Mouse (Mus musculus) midbrain, postnatal 0 days (tissue): ENCODE results near the gene Herpud1. TPM values are rescaled to one million over a fixed set of nuclear protein-coding genes. Genes with fewer than 3 reads are reported as not detected.

Experiments
- ATAC-seq: fragments of 200-750 bp; cut with Nextera tagmentation; 2 replicates; pipeline ENCODE4 v1.8.0; 2017; ENCODE audit warnings: moderate number of reproducible peaks, mild to moderate bottlenecking, moderate TSS enrichment, moderate library complexity; ENCODE audit not compliant: low FRiP score
- DNase-seq: peaks from one replicate; pipeline ENCODE4 v3.0.0-alpha.2; 2015; ENCODE audit warnings: low spot score
- H3K27ac ChIP-seq: fragments of 300-500 bp; sonication (generic); 2 replicates; pipeline ENCODE4 v1.5.1; 2014; ENCODE audit warnings: low read depth, mild to moderate bottlenecking, low read length, mixed read lengths
- H3K27me3 ChIP-seq: fragments of 300-500 bp; sonication (generic); 2 replicates; pipeline ENCODE4 v1.6.1; 2014; ENCODE audit warnings: low read length, control low read depth, mixed read lengths; ENCODE audit not compliant: insufficient read depth
- H3K36me3 ChIP-seq: fragments of 300-500 bp; sonication (generic); 2 replicates; pipeline ENCODE4 v1.6.1; 2014; ENCODE audit warnings: low read length, control low read depth, mixed read lengths; ENCODE audit not compliant: insufficient read depth
- H3K4me1 ChIP-seq: fragments of 300-500 bp; sonication (generic); 2 replicates; pipeline ENCODE4 v1.6.1; 2014; ENCODE audit warnings: mild to moderate bottlenecking, control low read depth, antibody characterized with exemption, low read length, mixed read lengths; ENCODE audit not compliant: insufficient read depth
- H3K4me2 ChIP-seq: fragments of 300-500 bp; sonication (generic); 2 replicates; pipeline ENCODE4 v1.6.1; 2014; ENCODE audit warnings: low read depth, mild to moderate bottlenecking, low read length, mixed read lengths; ENCODE audit not compliant: poor library complexity, severe bottlenecking
- H3K4me3 ChIP-seq: fragments of 300-500 bp; sonication (generic); 2 replicates; pipeline ENCODE4 v1.5.1; 2014; ENCODE audit warnings: low read depth, mild to moderate bottlenecking, low read length, moderate library complexity
- H3K9ac ChIP-seq: fragments of 300-500 bp; sonication (generic); replicated peaks from 2 replicates; pipeline ENCODE4 v1.6.1; 2014; ENCODE audit warnings: mild to moderate bottlenecking, low read length, moderate library complexity, mixed read lengths; ENCODE audit not compliant: poor library complexity, severe bottlenecking
- H3K9me3 ChIP-seq: fragments of 300-500 bp; sonication (generic); 2 replicates; pipeline ENCODE4 v1.6.1; 2016; ENCODE audit warnings: low read length, control low read depth
- CTCF ChIP-seq: IDR thresholded peaks from 2 replicates; pipeline ENCODE4 v1.5.1; 2016; ENCODE audit warnings: antibody characterized with exemption, mild to moderate bottlenecking
- WGBS: fragments of 180-500 bp; shearing (Covaris S2); extraction: QIAGEN DNeasy Blood & Tissue Kit; methylation state at CpG from one replicate; pipeline ENCODE4 v1.1.7; 2014; 5-methylcytosine and 5-hydroxymethylcytosine counted together
- polyA plus RNA-seq: library from polyadenylated mRNA; unstranded; fragments of >200 nt; fragmentation: Nextera tagmentation; extraction: Ambion mirVana; gene quantifications from 2 replicates; pipeline ENCODE4 v1.2.1, GENCODE M21; 2015
- total RNA-seq: library from RNA; depleted of rRNA; stranded (reverse); fragments of >200 nt; gene quantifications from 2 replicates; pipeline ENCODE4 v1.2.3, GENCODE M21; 2014

The Herpud1 gene
- total and polyA plus RNA-seq, 2 experiments from 2014 or later, result 80.4 to 87.1 TPM

DNA sequence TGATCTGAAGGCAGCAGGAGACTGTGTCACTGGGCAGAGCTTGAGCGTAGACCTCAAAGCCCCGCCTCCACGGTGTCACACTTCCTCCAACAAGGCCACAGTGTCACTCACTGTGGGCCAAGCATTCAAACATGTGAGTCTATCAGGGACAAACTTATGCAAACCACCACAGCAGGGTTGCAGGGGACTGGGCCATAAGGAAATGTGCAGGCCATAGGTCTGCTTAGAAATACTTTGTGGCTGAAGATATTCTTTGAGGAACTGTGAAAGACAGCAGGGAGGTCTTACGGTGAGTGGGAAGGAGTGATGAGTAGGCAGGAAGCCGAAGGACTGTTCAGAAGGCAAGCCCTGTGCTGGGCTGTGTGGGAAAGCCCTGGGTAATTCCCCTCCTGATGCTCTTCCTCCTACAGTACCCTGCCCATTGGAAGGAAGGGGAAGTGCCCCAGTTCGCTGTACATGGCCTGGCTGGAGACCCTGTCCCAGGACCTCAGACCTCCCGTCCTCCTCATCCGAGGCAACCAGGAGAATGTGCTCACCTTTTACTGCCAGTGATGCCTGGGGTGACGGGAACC, 20.7 kb upstream of the Herpud1 start:
- no peak overlapping the region for H3K4me2 ChIP-seq
- 91% methylated on average over 9 of the region's 9 CpGs for WGBS
- no peak overlapping the region for H3K27ac ChIP-seq
- DNase-seq (no peak), ATAC-seq (no peak)
- no peak overlapping the region for H3K4me3 ChIP-seq
- H3K4me1 ChIP-seq, result no peaks in the 10 kb centered on the region
- no peaks in the 10 kb centered on the region for H3K9me3 ChIP-seq
- H3K9ac ChIP-seq, result no peak overlapping the region
- no peaks in the 10 kb centered on the region for H3K36me3 ChIP-seq
- no peaks in the 10 kb centered on the region for H3K27me3 ChIP-seq
- no peak for TF ChIP-seq CTCF

- Histone ChIP-seq H3K4me1 (no peaks in the 10 kb centered on the region), H3K4me2 (no peak overlapping the region), H3K9me3 (no peaks in the 10 kb centered on the region), H3K27ac (no peak overlapping the region), H3K27me3 (no peaks in the 10 kb centered on the region), H3K36me3 (no peaks in the 10 kb centered on the region), H3K9ac (no peak overlapping the region), H3K4me3 (no peak overlapping the region)
- TF ChIP-seq CTCF, result no peak
- 88% methylated on average over 5 of the region's 5 CpGs for WGBS
- no peak for ATAC-seq
- DNase-seq, result no peak
Observed at GRCm38 (mm10) chr8:94370839-94371238, 15.4 kb upstream of the Herpud1 start.

DNA sequence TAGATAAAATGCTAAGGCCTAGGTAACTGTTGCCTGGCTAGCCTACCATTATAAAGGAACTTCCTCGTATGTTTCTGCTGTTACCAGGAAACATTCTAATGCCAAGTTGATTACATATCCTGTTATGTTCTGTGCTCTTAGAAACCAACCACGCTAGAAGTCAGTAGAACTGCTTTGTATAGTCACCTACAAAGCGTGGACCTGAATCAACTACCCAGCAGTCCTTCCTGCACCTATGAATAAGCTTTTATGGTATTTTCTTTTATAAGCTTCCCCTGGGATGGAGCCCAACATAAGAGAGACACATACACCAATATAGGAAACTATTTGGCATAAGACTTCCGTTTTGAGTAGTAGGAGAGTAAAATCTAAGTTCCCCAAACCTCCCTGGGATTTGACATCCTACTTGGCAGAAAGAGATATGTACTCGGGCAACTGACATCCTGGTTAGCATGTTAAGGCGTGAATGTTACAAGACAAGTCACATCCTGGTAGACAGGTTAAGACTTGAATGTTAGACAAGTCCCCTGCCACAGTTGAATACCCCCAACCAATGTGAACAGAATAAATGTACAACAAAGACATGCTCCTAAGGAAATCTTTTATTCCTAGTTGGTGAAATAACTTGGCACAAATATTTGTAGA, 13.2 kb upstream of the Herpud1 start:
- DNase-seq, result no peak
- Histone ChIP-seq H3K27ac (no peak overlapping the region), H3K9ac (no peak overlapping the region), H3K36me3 (no peaks in the 10 kb centered on the region), H3K4me2 (no peak overlapping the region), H3K4me1 (no peaks in the 10 kb centered on the region), H3K27me3 (no peaks in the 10 kb centered on the region), H3K9me3 (no peaks in the 10 kb centered on the region), H3K4me3 (no peak overlapping the region)
- TF ChIP-seq CTCF, result no peak
- ATAC-seq, result no peak
- 85% methylated on average over 6 of the region's 6 CpGs for WGBS

DNA sequence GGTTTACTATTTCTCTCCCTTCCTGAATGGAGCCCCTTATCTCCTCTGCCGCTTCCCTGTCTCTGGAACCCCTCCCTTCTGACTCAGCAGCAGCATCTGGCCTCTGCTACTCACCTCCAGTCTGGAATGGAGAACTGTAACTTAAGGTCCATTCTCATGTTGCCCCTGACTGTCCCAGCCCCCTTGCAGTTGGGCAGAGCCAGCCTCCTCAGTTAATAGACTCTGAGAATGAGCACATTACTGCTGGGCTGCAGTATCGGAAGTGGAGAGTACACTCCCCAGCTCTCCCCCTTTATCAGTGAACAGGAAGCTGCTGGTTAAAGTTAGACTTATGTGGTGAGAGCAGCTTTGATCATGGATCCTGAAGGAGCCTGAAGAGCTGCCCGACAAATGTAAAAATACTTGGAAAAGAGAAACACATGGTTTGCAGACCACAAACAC, 10.7 kb upstream of the Herpud1 start:
- Histone ChIP-seq H3K4me2 (no peak overlapping the region), H3K36me3 (no peaks in the 10 kb centered on the region), H3K27me3 (no peaks in the 10 kb centered on the region), H3K9me3 (no peaks in the 10 kb centered on the region), H3K4me1 (no peaks in the 10 kb centered on the region), H3K27ac (no peak overlapping the region), H3K9ac (no peak overlapping the region), H3K4me3 (no peak overlapping the region)
- ATAC-seq, result no peak
- 78% methylated on average over 3 of the region's 3 CpGs for WGBS
- TF ChIP-seq CTCF, result no peak
- DNase-seq, result no peak

DNA sequence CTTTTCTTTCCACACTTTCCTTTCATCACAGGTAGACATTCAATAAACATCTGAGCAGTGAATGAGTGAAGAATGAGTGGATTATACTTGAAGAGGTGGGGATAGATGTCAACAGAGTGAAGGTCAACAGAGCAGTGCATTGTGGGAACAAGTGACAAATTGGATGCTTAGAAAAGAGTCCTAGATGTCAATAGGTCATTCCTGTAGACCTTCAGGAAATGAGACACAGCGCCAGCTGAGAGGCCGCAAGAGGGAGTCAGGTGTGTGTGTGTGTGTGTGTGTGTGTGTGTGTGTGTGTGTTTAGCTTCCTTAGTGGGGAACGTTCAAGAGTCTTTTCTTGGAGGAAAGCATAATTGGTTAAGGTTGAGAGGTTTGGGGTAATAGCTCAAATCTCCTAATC, 10.1 kb upstream of the Herpud1 start:
- no peak overlapping the region for H3K9ac ChIP-seq
- 88% methylated on average over 3 of the region's 3 CpGs for WGBS
- ATAC-seq, result no peak

DNA sequence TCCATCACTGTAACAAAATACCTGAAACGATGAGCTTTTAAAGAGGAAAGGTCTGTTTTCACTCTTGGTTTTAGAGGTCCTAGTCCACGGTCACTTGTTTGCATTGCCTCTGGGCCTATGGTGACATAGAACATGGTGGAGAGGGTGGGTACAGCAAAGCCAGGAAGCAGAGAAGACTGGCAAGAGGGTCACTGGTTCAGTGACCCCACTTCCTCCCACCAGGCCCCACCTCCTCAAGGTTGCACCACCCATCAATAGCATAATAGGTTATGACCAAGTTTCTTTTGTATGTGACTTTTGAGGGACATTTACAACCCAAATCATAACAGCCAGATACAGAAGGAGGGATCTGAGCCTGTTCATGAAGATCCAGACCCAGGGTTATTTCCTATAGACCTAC, 9.7 kb upstream of the Herpud1 start:
- DNase-seq, result no peak
- Histone ChIP-seq H3K27me3 (no peaks in the 10 kb centered on the region), H3K36me3 (no peaks in the 10 kb centered on the region), H3K27ac (no peak overlapping the region), H3K4me2 (no peak overlapping the region), H3K4me1 (no peaks in the 10 kb centered on the region), H3K4me3 (no peak overlapping the region), H3K9me3 (no peaks in the 10 kb centered on the region), H3K9ac (no peak overlapping the region)
- WGBS, result 97% methylated on average over 2 of the region's 2 CpGs
- ATAC-seq, result no peak
- no peak for TF ChIP-seq CTCF

More for the DNA sequence above, 10.1 kb upstream of the Herpud1 start:
- DNase-seq, result no peak
- H3K36me3 ChIP-seq, result no peaks in the 10 kb centered on the region
- H3K4me2 ChIP-seq, result no peak overlapping the region
- no peak overlapping the region for H3K4me3 ChIP-seq
- H3K9me3 ChIP-seq, result no peaks in the 10 kb centered on the region
- H3K4me1 ChIP-seq, result no peaks in the 10 kb centered on the region
- TF ChIP-seq CTCF, result no peak
- no peaks in the 10 kb centered on the region for H3K27me3 ChIP-seq
- H3K27ac ChIP-seq, result no peak overlapping the region
